Mouse (Mus musculus) C2C12 (cell line): ENCODE measurements at regions not wholly inside any gene's neighbourhood (a gene's known extent, or its start where the extent isn't known, plus 50 kb on each side); places are given as distances from the start of the nearest gene placed in this dataset.

Source experiments
- H3K27me3 ChIP-seq: one replicate; pipeline ENCODE4 v1.6.1; 2011; ENCODE audit not compliant: control insufficient read depth, insufficient read depth, insufficient read length
- H3K36me3 ChIP-seq: one replicate; pipeline ENCODE4 v1.6.1; 2011; ENCODE audit not compliant: control insufficient read depth, insufficient read depth
- H3K4me3 ChIP-seq: one replicate; pipeline ENCODE4 v1.5.1; 2011; ENCODE audit warnings: mild to moderate bottlenecking, control low read depth; ENCODE audit not compliant: poor library complexity, insufficient read depth, severe bottlenecking
- H3K79me2 ChIP-seq: one replicate; pipeline ENCODE4 v1.6.1; 2011; ENCODE audit not compliant: control insufficient read depth, insufficient read depth
- H3K79me3 ChIP-seq: one replicate; pipeline ENCODE4 v1.6.1; 2011; ENCODE audit warnings: low read depth, control low read depth
- H3ac ChIP-seq: one replicate; pipeline ENCODE3; 2011; ENCODE audit warnings: low read depth; ENCODE audit not compliant: control insufficient read depth, insufficient read length
- CEBPB ChIP-seq: IDR thresholded peaks from one replicate; pipeline ENCODE4 v1.6.1; 2011; ENCODE audit warnings: low read depth, mild to moderate bottlenecking, control low read depth, moderate library complexity
- CTCF ChIP-seq: IDR thresholded peaks from one replicate; pipeline ENCODE4 v1.5.1; 2011; ENCODE audit not compliant: control insufficient read depth, insufficient read depth, insufficient read length
- FOSL1 ChIP-seq: IDR thresholded peaks from one replicate; pipeline ENCODE4 v1.8.0; 2011; ENCODE audit warnings: mild to moderate bottlenecking, low read length; ENCODE audit not compliant: poor library complexity, insufficient read depth, severe bottlenecking
- MAX ChIP-seq: IDR thresholded peaks from one replicate; pipeline ENCODE4 v1.6.1; 2011; ENCODE audit warnings: mild to moderate bottlenecking, control low read depth
- MYOD1 ChIP-seq: IDR thresholded peaks from one replicate; pipeline ENCODE4 v1.6.1; 2011; ENCODE audit warnings: low read depth; ENCODE audit not compliant: control insufficient read depth, insufficient read length
- MYOG ChIP-seq: IDR thresholded peaks from one replicate; pipeline ENCODE4 v1.6.1; 2011; ENCODE audit not compliant: control insufficient read depth, insufficient read length; ENCODE audit errors: extremely low read depth
- USF1 ChIP-seq: IDR thresholded peaks from one replicate; pipeline ENCODE4 v1.6.1; 2011; ENCODE audit warnings: low read depth, mild to moderate bottlenecking, control low read depth, moderate library complexity

DNA sequence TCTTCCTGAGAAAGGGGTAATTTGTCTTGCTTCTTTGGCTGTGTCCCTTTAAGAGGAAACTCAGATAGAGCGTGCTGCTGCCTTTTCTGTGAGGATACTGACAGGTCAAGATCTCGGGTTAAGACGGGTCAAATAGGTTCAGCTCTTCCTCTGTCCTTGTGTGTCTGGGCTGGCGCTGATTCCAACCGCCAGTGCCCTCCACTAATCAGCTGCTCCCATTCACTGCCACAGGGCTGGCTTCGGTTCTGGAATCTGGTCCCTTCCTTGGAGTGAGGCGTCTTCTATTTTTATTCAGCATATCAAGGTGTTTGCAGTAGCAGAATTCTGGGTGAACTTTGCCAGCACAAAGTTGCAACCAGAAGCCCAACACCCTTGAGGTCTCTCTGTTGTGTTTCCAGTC is 124.8 kb downstream of the Irs2 start:
- TF ChIP-seq USF1 (no peak), FOSL1 (no peak), CEBPB (no peak), MYOG (no peak), CTCF (no peak), MYOD1 (no peak), MAX (no peak)
- H3K27me3 ChIP-seq, result peaks cover 50% of the 10 kb centered on the region
- H3K79me3 ChIP-seq, result no peaks in the 10 kb centered on the region
- no peaks in the 10 kb centered on the region for H3K79me2 ChIP-seq
- H3K36me3 ChIP-seq, result no peaks in the 10 kb centered on the region
- no peak overlapping the region for H3ac ChIP-seq
- H3K4me3 ChIP-seq, result no peak overlapping the region

DNA sequence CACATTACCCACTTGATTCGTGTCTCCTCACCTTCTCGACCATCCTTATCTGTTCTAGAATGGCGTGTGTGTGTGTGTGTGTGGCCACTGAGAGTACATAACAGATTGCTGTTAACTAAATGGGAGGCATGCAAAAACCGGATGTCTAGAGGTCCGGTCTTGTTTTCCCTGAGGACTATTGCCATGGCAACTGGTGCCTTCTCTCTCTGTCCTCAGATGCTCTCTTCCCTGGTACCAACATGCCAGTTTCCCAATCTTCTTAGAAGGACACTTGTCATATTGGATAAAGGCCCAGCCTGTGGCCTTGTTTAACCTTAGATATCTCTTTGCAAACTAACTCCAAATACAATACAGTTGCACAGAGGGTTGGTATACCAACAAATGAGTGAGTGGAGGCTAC is 125.9 kb downstream of the Irs2 start:
- Histone ChIP-seq H3K36me3 (no peaks in the 10 kb centered on the region), H3K79me3 (no peaks in the 10 kb centered on the region), H3K79me2 (no peaks in the 10 kb centered on the region), H3K27me3 (peaks cover 43% of the 10 kb centered on the region), H3ac (no peak overlapping the region), H3K4me3 (no peak overlapping the region)
- TF ChIP-seq MYOG, result no peak
- TF ChIP-seq MYOD1, result no peak
- no peak for TF ChIP-seq CEBPB
- TF ChIP-seq CTCF, result no peak

DNA sequence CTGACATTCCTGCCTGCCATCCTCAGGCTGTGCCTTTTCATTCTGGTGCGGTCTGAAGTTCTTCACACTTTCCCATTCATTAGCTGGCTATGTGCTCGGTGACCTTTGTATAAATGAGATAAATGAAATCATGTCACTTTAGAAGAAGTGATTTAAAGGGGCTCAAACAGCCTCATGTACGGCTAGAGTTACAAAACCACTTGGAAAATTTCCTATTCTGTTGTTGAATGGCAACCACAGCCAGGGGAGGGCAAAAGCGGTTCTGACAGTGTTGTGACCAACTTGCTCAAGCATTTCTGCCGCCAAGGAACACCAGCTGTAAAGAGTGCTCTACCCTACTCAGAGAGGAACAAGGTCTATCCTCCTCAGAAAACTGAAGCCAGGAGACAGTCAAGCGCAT is 128.4 kb downstream of the Irs2 start:
- H3ac ChIP-seq, result no peak overlapping the region
- H3K36me3 ChIP-seq, result no peaks in the 10 kb centered on the region
- H3K27me3 ChIP-seq, result peaks cover 35% of the 10 kb centered on the region
- no peaks in the 10 kb centered on the region for H3K79me2 ChIP-seq
- no peaks in the 10 kb centered on the region for H3K79me3 ChIP-seq
- no peak overlapping the region for H3K4me3 ChIP-seq
- no peak for TF ChIP-seq CEBPB
- no peak for TF ChIP-seq MAX
- no peak for TF ChIP-seq USF1
- TF ChIP-seq MYOD1, result no peak
- TF ChIP-seq FOSL1, result no peak
- TF ChIP-seq CTCF, result no peak
- TF ChIP-seq MYOG, result no peak

DNA sequence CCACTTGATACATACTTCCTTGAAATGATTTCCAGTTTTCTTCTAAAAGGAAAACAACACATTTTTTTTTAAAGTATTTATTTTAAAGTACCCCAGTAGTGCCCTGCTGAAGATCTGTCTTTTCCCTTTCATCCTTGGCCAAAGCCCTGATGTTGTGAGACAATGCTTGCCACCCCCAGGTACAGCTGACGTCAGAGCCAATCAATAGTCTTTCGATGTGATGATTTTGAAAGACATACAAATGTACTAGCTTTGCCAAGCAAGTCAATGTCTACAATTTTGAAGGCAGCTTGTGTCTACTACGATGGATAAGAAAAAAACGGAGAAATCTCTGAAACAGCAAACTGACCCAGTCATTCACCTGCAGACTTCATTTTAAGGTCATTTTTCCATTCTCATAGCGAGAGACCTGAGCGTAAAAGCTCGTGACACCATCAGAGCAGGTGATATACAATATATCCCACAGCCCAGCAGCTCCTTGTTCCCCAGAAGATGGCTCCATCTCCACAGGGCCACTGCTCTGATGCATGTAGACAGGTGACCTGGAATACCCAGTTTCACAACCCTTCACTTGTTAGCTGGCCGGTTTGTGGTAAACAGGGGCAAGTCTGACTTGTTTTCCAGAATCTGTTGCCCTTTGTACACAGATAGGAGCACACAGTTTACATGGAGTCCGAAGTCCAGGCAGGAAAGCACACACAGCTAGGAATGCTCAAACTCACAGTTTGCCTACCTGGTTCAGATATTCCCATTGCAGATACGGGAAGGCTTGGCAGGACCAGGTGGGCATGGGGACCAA is 129.0 kb downstream of the Irs2 start:
- no peaks in the 10 kb centered on the region for H3K79me2 ChIP-seq
- peaks cover 36% of the 10 kb centered on the region for H3K27me3 ChIP-seq
- no peak overlapping the region for H3ac ChIP-seq
- no peaks in the 10 kb centered on the region for H3K36me3 ChIP-seq
- H3K4me3 ChIP-seq, result no peak overlapping the region
- no peak for TF ChIP-seq CTCF
- TF ChIP-seq MAX, result no peak
- TF ChIP-seq USF1, result no peak
- TF ChIP-seq MYOD1, result no peak
- no peak for TF ChIP-seq FOSL1
- no peak for TF ChIP-seq CEBPB
- TF ChIP-seq MYOG, result no peak
- no peaks in the 10 kb centered on the region for H3K79me3 ChIP-seq

DNA sequence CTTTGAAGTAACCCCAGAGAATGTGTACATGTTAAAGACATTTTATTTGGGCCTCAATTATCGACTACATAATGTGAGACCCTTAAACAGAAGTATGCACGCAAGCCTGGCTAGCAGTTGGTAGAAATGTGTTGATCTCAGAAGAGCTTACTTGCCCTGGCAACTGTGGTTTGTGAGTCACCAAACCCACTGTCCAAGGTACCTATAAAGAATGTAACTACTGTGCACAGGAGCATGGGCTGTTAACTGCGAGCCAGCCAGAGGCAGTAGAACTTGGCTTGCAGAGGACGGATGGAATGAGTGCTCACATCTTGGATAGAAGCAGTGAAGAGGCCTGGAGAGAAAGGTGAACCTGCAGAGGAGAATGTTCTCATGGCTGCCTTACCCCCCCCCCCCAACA is 129.9 kb downstream of the Irs2 start:
- Histone ChIP-seq H3K4me3 (no peak overlapping the region), H3K36me3 (no peaks in the 10 kb centered on the region)
- TF ChIP-seq MYOG (no peak), FOSL1 (peak; percentile 64)

DNA sequence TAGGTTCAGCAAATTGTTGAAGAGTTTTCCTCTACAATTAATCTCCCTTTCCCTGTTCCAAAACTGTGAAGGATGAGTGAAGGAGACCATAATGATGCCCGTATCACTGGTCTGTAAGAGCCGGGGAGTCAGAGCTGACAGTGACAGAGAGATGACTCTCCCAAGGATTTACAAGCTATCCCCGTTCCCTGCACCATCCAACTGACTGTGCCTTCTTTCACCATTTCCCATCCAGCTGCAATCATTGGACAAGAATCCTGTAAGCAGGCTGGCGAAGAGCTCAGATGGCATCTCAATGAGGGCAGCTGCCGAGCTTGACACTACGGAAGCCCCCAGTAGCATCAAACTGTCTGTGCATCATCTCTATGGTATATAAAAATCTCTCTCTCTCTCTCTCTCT is 133.1 kb downstream of the Irs2 start:
- H3K36me3 ChIP-seq, result no peaks in the 10 kb centered on the region
- no peak overlapping the region for H3K4me3 ChIP-seq
- TF ChIP-seq MAX (no peak), USF1 (no peak), FOSL1 (no peak), MYOG (no peak), CTCF (no peak), CEBPB (no peak), MYOD1 (no peak)
- no peak overlapping the region for H3ac ChIP-seq
- no peaks in the 10 kb centered on the region for H3K79me2 ChIP-seq
- no peaks in the 10 kb centered on the region for H3K79me3 ChIP-seq
- peaks cover 19% of the 10 kb centered on the region for H3K27me3 ChIP-seq

More for the DNA sequence above, 129.9 kb downstream of the Irs2 start:
- no peaks in the 10 kb centered on the region for H3K79me2 ChIP-seq
- no peaks in the 10 kb centered on the region for H3K79me3 ChIP-seq
- H3ac ChIP-seq, result no peak overlapping the region
- peaks cover 36% of the 10 kb centered on the region for H3K27me3 ChIP-seq

DNA sequence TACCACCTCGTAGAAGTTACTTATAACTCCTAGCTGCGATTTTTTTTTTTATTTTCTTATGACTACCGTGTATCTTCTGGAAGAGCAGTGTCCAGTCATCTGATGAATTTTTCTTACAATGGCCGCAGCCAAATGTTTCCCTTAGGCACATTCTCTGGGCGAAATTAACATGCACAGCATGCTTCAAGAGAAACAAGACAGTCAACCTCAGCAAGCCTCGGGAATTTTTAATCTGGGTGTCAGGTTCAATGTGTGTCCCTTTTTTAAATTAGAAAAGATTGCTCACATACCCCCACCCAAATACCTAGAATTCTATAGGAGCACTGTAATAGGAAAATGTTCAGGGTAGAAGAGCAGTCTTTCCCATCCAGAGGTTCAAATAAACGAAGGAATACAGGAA is 136.8 kb downstream of the Irs2 start:
- Histone ChIP-seq H3K79me3 (no peaks in the 10 kb centered on the region), H3K27me3 (peaks cover 3% of the 10 kb centered on the region), H3ac (no peak overlapping the region), H3K79me2 (no peaks in the 10 kb centered on the region), H3K4me3 (no peak overlapping the region), H3K36me3 (no peaks in the 10 kb centered on the region)
- TF ChIP-seq CEBPB (no peak), MYOD1 (no peak), CTCF (no peak), USF1 (no peak), MYOG (no peak)
